Mouse (Mus musculus) large intestine, adult 2 months (tissue): ENCODE measurements at regions not wholly inside any gene's neighbourhood (a gene's known extent, or its start where the extent isn't known, plus 50 kb on each side); places are given as distances from the start of the nearest gene placed in this dataset.
A peak's percentile ranks its signal among the peaks of the same experiment; 100 is the strongest.

Source experiments
- DNase-seq: peaks from one replicate; pipeline ENCODE4 v3.0.0-alpha.2; 2012; ENCODE audit warnings: low read depth, low spot score
- WGBS: fragments of 180-500 bp; shearing (Covaris S2); methylation state at CpG from one replicate; pipeline ENCODE4 v1.1.7; 2018; 5-methylcytosine and 5-hydroxymethylcytosine counted together

DNA sequence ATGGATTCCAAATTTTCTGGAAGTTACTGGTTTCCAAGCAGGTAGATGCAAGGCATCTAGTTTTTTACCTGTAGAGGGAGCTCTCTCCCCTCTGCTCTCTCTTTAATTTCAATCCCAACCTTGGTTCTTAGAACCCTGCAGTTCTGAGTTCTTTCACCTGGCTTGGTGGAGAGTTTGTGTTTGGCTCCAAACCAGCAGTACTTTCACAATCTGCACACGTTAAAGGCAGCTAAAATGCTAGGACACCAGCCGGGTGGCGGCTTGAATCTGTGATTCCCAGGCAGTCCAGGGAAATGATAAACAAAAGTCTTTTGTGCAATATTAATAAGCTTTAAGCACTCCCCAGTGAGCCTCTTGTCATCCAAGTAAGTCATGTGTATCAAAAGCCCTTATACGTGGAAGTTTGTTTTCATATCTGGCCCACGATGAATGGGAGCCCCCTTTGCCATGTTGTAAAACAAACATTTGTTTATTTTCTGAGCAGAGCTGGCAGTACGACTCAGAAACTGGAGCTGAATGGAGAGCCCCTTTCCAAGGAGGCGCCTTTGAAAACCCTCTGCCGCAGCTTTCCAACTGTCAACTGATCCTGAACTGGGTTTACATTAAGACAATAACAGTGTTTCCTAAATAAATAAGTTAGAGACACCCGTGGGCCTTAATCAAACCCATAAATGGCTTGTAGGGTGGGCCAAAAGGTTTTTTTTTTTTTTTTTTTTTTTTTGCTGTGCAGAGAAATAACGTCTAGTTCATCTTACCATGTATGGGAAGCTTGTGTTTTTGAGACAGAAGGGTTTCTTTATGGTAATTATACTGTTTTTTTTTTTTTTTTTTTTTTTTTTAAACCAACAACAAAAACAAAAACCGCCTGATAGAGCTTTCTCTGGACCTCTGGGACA is 202.9 kb downstream of the C1d start:
- DNase-seq, result no peak
- 25% methylated on average over 11 of the region's 11 CpGs for WGBS

- WGBS, result 13% methylated on average over 13 of the region's 13 CpGs
- no peak for DNase-seq
These were observed 203.5 kb downstream of the C1d start for GRCm38 (mm10) chr11:17460920-17461279.

GRCm38 (mm10) chr11:17461701-17462100 is 204.3 kb downstream of the C1d start:
- DNase-seq, result no peak
- 86% methylated on average over 1 of the region's 1 CpGs for WGBS

DNA sequence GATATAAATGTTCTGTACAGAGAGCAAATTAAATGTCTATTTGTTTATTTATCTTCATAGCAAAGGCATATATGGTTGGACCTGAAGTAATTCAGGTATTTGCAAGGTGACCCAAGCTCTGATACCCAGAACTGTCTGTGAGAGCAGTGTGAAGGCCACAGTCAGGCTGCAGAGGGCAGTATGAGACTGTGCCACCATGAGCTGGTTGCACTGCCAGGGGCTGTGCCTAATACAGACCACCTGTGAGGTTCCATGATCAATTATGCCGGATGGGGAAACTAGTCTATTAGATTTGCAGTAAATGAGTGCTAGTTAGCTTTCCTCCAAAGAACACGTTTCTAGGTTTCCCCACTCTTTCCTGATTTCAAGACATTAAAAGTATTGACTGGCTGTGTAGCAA is 207.5 kb downstream of the C1d start:
- no peak for DNase-seq
- 60% methylated on average over 2 of the region's 2 CpGs for WGBS

GRCm38 (mm10) chr11:17468431-17469165 is 211.2 kb downstream of the C1d start:
- no peak for DNase-seq
- whole genome bisulfite sequencing, result 74% methylated on average over 2 of the region's 2 CpGs

DNA sequence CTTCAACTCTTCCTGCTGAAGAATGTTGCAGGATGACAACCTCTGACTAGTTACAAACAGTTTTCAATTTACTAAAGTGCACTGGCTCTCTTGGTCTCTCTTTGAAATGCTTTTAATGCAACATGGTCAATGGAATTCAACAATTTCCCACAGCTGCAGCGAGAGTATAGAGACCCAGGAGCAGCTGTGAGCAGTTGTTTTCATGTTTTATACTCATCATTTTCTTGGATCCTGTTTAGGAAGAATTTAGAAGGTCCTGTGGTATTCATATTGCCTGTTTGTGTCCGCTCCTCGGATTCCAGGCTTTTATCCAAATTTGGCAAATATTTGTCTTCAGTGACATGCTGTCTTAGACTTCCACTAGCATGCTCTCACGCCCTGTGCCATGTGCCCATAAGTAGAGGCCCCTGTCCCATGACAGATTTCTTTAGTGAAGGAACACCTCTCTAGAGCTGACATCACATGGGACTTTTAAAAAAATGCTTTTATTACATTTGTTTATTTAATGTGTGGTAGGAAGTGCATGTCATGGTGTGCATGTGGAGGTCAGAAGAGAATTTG is 224.1 kb downstream of the C1d start:
- no peak for DNase-seq
- WGBS, result 61% methylated on average over 4 of the region's 4 CpGs

DNA sequence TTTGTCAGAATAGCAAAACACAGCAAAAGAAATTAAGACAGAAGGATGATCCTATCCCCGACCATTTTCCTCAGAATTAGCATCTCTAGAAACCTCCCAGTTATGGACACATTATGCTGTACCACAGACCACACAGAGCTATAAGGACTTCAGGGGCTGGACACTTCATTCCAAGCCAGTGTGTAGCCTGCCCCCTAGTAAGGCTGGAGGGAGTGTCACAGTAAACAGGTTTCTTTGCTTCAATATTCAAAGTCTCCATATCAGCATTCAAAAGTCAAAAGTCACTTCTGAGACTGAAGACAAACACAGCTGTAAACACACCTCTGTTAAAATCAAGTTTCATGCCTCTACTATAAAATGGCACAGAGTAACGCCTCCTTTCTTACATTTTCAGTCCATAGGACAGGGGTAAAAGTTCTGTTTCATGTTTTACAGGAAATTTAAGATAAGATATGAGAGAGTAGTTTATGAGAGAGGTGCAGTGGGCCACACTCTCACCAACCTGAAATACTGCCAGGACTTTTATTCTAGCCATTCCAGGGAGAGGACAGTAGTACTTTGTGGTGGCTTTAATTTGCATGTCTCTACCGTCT is 226.6 kb downstream of the C1d start:
- no peak for DNase-seq
- WGBS, result 25% methylated on average over 3 of the region's 3 CpGs

GRCm38 (mm10) chr11:17501120-17502043 is 244.0 kb downstream of the C1d start:
- DNase-seq, result no peak
- 30% methylated on average over 14 of the region's 14 CpGs for WGBS

- DNase-seq, result no peak
- 75% methylated on average over 7 of the region's 7 CpGs for whole genome bisulfite sequencing
These were observed 244.7 kb downstream of the C1d start for GRCm38 (mm10) chr11:17502052-17502451.

GRCm38 (mm10) chr11:17522220-17522919 is 265.0 kb downstream of the C1d start:
- 87% methylated on average over 12 of the region's 12 CpGs for WGBS
- DNase-seq, result no peak

GRCm38 (mm10) chr11:17523329-17523728 is 265.9 kb downstream of the C1d start:
- WGBS, result 81% methylated on average over 4 of the region's 4 CpGs
- DNase-seq, result no peak

- DNase-seq, result no peak
- WGBS, result 44% methylated on average over 7 of the region's 7 CpGs
These were observed 267.8 kb downstream of the C1d start for GRCm38 (mm10) chr11:17524985-17525775.

GRCm38 (mm10) chr11:17526476-17526875 is 269.1 kb downstream of the C1d start:
- 65% methylated on average over 5 of the region's 5 CpGs for WGBS

GRCm38 (mm10) chr11:17528609-17529008 is 271.2 kb downstream of the C1d start:
- 73% methylated on average over 6 of the region's 6 CpGs for WGBS
- no peak for DNase-seq

More at GRCm38 (mm10) chr11:17526476-17526875, 269.1 kb downstream of the C1d start:
- no peak for DNase-seq

DNA sequence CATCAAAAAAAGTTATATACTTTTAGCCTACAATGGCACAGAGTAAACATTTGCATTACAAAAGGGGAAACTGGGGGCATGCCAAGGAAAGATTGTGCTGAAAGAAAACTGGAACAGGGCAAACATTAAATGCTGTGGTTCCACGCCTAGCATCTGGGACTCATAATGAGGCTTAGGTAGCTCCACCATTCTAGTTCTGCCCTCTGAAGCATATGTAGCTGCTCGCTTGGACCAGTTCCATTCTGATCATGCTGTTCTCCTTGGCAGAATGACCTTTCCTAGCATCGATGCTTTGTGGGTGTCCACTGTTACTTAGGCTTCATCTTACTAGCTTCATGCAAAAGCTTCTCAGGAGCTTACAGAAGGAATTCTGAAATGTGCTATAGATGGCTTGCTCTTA is 276.3 kb downstream of the C1d start:
- DNase-seq, result peak; percentile 11
- WGBS, result 38% methylated on average over 3 of the region's 3 CpGs

DNA sequence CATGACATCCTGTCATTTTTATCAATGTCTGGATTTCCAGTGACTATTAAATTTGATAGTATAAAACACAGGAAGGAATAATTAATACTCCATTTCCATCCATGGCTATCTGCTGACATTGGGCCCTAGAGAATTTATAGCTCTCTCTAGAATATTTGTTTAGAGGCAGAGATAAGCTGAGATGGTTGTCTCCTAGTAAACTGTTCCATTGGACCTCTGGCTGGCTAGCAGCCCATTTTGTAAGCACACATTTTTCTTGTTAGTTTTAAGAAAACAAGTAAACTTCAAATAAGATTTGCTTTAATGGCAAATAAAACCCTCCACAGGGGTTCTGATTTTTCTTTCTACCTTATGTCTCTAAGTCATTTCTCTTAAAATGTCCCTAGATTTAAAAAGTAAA is 288.9 kb downstream of the C1d start:
- DNase-seq, result no peak

- 81% methylated on average over 5 of the region's 5 CpGs for WGBS
- no peak for DNase-seq
These were observed 291.8 kb downstream of the C1d start for GRCm38 (mm10) chr11:17549148-17549547.

DNA sequence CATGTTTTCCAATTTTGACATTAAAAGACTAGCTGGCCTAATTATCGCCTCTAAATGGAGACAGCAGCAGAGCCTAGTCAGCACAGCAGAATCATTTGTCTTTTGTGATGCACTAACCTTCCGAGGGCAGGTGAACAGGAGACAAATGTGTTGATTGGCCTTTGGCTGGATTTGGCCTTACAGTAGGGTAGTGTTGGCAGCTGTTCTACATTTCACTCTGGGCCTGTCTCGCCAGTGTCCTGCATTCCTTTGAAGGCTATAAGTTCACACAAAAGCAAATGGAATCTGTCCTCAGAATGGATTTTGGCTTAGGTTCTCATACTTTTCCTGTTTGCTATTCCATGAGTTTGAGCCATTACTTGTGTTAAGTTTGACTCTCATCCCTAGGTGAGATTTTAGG is 297.9 kb downstream of the C1d start:
- 68% methylated on average over 3 of the region's 3 CpGs for WGBS
- DNase-seq, result no peak
